Mouse (Mus musculus): ENCODE data around the gene Pirb. TPM values are rescaled to one million over a fixed set of nuclear protein-coding genes. Genes with fewer than 3 reads are reported as not detected.
"Not testable (repeated sequence)": the region's sequence is repeated elsewhere in the genome, so short reads cannot be mapped to it uniquely, and the experiment has no call there.

Pirb gene
- total RNA-seq (2021): under 1 TPM; 0.21 to 0.37 TPM
- long read RNA-seq, experiment 1, partial matches to known transcripts: 0 of 1 reads
- long read RNA-seq, experiment 1, other reads (novel, unspliced or antisense): 0 of 1 reads
- long read RNA-seq, experiment 2, partial matches to known transcripts: 0 of 1 reads
- long read RNA-seq, experiment 2, other reads (novel, unspliced or antisense): 0 of 1 reads

DNA sequence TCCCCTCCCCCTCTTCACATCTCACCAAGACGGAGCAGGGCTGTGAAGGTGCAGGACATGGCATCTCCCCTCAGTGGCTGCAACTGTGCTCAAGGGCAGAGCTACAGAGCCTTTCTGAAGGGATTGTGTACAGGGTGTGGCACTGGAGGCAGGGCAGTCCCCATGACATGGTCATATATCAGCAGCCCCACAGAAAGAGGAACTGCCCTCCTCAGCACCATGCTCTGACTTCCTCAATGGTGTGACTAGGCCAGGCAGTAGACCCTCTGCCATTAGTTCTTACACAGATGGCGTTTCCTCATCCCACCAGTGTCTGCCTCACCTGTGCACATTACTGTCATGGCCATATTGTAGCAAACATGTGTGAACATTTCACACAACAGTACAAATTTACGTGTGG is at the start of gene Pirb:
TSS of gene Pirb (minus strand) at position 124 of the 400 bp plus-strand sequence.
- not testable (repeated sequence) for DNase-seq (ENCODE audit: low spot score in 2 of 2)

DNA sequence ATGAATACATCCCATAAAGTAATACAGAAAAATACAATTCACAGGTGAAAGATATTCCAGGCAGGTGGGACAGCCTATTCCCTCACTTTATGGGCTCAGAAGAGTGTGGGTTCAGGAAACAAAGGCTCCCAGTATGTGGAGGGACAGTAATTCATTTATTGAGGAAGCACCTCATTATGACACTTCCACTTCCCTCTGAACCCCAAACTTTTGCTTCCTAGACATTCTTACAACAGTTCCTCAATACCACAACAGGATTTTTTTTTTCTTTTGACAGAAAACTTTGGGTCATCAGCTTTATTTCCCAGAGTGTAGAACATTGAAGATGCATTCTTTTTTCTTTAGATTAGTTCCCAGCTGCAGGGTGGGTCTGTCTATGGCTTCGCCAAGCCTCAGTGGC is 12.5 kb upstream of the Pirb start:
- not testable (repeated sequence) for DNase-seq (ENCODE audit: low spot score in 2 of 2)

DNA sequence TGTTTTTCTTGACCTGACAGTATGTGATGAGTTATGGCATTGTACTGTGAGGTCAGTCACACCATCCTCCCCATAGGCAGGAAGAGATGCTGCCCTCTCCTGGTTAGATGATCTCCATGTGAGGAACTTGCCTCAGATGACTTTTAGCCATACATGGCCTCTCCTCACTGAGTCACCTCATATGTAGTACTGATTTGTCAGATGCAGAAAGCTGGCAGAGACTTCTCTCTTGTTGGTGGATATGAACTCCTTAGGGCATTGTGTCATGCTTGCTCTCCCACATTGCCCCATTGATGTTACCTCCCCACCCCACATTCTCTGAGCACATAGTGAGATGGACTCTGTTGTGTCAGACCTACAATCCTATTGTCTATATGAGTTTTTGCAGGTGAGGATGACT is 5.3 kb upstream of the Pirb start:
- not testable (repeated sequence) for DNase-seq (ENCODE audit: low spot score in 2 of 2)

DNA sequence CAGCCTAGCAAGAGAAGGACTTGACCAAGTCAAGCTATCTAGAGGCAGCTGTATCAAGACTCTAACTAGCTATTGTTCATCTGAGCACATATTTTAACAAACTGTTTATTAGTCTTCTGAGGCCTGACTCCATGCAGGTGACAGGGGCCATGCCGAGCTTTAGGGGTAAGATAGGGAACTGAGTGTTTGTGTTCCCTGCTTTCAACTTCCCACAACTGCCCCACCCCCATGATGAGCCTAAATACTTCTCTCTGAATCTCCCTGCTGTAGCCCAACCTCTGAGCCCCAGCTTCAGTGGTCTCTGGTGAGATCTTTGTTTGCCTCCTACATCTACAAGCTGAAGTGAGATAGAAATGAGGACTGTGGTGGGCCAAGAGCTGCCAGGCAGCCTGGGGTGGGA is 4.9 kb downstream of the Pirb start:
- no peak for DNase-seq (ENCODE audit: low spot score in 2 of 2)

DNA sequence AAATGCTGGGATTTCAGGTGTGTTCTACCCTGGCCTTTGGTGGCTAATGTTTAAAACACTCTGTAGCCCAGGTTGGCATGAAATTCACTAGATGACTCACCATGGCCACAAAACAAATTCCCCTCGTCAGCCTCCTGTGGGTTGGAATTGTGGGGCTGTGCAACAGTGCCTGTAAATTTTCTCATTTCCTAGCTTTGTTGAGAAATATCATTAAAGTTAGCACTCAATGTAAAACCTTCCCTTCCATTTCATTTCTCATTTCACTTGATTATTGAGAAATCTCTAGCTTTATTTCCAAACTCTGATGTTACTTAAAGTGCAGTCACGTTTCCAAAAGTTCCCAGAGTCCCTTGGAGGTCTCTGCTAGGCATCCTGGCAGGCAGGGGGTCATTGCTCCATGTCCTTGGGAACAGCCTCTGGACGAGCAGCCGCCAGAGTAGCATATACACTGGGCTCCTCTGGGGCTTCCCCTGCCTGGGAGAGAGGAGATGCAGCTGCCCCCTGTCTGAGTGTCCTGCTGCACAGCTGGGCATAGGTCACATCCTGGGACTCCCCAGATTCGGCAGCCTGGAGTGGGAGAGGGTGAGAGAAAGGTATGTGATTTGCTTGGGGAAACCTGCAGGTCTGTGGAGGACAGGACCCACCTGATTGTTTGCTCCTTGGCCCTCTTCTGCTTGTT is 7.8 kb downstream of the Pirb start:
- DNase-seq (ENCODE audit: low spot score in 2 of 2): no peak

DNA sequence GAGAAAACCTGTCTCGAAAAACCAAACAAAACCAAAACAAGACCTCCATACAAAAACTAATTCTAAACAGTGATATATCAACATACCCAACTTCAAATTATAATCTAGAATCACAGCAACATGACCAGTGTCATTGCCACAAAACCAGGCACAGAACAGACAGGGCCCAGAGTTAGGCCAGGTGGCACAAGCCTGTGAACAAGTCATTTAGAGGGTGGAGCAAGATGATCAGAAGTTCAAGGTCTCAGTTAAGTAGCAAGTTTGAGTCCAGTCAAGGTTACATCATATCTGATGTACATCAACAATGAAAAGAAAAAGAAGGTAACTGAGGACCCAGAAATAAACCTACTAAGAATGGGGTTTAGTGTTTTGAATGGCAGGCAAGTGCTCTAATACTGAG is 11.2 kb downstream of the Pirb start:
- no peak for DNase-seq (ENCODE audit: low spot score in 2 of 2)

DNA sequence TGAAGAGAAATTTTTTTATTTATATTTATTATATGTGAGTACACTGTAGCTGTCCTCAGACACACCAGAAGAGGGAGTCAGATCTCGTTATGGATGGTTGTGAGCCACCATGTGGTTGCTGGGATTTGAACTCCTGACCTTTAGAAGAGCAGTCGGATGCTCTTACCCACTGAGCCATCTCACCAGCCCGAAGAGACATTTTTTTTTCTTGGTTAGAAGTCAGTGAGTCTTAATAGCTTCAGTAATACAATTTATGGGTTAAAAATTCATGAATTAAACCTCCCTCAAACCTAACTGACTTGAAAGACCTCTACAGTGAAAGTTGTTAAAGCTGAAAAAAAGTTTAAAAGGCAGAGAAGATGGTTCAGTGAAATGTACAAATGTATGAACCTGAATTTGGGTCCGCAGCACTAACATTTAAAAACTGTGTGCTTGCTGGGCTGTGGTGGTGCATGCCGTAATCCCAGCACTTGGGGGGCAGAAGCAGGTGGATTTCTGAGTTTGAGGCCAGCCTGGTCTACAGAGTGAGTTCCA is 11.7 kb downstream of the Pirb start:
- DNase-seq (ENCODE audit: low spot score in 2 of 2): not testable (repeated sequence)

DNA sequence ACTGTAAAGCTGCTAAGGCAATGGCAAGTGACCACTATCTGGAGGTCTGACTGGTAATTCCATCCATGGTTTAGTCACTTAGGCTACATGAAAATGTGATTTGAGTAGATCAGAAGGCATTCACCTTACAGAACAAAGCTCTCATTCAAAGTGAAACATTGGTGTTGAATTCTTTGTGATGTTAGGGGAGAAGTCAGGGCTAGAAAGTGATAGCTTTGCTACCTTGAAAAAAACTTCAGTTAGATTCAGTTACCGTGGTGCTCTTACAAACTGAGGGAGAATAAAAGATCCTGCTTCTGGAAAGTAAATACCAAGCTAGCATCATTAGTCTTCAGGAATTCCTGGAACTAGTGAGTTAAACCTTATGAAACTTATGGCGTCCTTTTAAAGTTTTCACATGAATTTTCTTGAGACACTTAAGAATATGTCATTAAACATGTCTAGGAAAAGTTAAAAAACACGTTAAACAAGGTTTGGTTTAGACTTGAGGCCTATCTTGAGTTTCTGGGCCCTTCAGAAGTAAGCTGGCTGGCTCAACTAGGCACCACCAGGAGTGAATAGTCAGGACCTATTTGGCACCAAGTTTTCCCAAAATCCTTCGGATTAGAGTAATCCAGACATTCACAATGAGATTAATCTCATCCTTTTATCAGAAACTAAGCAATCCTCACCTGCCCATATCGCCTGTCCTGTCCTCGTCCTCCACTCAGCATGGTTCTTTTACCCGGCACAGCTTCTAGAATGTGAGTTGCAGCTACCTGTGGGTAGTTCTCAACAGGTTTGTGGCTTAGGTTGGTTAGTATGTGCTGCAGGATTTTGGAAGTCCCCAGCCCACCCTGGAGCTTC is 12.4 kb downstream of the Pirb start:
- no peak for DNase-seq (ENCODE audit: low spot score in 2 of 2)

DNA sequence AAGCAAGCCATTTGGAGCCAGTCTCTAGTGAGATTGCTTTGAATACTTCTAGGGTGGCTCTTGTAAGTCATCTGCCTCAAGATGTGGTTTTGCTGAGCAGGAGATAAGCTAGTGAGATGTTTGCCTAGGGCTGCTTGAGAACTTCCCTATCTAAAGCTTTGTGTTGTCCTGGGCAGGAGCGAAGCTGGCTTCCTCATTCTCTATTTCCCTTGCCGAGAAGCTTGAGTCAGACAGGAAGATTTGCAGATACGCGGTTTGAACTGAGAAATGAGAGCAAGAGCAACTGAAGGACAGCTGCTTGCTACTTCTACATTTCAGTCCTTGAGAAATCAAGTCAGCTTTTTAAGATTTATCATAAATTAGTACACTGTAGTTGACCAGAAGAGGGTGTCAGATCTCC is 13.2 kb downstream of the Pirb start:
- DNase-seq (ENCODE audit: low spot score in 2 of 2): no peak

DNA sequence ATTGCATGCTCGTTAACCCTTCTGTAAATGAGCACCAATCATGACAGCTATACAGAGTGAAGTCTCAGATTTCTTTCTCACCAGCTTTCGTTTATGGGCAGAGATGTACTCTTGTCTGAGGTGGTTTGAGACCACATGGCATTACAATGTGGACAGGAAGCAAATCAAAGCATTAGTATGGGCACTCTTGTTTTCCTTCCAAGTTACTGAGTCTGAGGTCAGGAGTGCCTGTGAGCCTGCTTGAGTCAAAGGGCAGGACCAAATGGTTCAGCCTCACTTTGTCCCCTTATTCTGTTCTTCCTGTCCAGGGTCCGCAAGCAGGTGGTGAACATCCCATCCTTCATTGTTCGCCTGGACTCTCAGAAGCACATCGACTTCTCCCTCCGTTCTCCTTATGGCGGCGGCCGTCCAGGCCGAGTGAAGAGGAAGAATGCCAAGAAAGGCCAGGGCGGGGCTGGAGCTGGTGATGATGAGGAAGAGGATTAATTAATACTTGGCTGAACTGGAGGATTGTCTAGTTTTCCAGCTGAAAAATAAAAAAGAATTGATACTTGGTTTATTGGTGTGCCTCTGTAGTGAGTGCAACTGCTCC is 13.8 kb downstream of the Pirb start:
- DNase-seq (ENCODE audit: low spot score in 2 of 2): no peak

DNA sequence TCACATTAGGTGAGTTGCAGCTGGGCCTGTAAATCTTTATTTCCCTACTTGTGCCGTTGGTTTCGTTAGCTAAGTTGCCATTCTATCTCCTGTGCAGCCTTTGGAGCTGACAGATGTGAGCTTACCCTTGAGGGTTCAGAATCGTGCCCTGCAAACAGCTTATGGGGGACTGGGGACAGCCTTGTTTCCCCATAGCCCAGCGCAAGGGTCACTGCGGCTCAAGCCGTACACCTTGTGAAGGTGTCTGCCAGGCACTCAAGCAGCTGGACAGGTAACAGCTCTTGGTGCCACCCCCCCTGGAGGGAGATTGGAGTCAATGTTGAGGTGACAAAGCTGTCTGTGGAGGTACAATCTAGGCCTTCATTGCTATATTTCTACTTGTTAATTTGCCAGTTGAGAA is 14.3 kb downstream of the Pirb start:
- no peak for DNase-seq (ENCODE audit: low spot score in 2 of 2)

DNA sequence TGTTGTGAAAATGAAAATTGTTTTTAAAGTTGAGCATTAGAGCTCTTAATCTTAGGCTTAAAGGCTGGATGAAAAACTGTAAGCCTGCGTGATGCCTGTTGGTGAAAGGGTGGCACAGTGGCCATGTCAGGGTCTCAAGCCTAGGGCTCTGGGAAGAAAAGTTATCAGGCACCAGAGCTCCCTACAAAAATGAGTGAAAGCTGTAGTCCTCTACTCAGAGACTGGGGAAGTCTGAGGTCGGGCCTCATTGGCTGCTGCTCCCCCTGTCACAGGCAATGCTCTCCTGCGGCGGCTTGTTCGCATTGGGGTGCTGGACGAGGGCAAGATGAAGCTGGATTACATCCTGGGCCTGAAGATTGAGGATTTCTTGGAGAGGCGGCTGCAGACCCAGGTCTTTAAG is 14.7 kb downstream of the Pirb start:
- not testable (repeated sequence) for DNase-seq (ENCODE audit: low spot score in 2 of 2)

DNA sequence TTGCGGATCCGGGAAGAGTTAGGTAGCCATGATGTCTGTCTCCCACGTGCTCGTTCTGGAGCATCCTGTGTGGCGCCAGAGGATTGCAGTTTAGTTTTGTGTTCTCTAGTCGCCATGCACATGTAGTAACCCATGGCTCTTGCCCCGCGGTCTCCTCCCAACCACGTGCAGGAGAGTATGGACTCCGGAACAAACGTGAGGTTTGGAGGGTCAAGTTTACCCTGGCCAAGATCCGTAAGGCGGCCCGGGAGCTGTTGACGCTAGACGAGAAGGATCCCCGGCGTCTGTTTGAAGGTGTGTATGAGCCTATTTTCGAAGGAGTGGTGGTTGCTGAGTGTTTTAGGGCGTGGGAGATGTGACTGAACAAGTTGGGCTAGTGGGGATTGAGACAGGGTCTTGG is 15.7 kb downstream of the Pirb start:
- no peak for DNase-seq (ENCODE audit: low spot score in 2 of 2)

DNA sequence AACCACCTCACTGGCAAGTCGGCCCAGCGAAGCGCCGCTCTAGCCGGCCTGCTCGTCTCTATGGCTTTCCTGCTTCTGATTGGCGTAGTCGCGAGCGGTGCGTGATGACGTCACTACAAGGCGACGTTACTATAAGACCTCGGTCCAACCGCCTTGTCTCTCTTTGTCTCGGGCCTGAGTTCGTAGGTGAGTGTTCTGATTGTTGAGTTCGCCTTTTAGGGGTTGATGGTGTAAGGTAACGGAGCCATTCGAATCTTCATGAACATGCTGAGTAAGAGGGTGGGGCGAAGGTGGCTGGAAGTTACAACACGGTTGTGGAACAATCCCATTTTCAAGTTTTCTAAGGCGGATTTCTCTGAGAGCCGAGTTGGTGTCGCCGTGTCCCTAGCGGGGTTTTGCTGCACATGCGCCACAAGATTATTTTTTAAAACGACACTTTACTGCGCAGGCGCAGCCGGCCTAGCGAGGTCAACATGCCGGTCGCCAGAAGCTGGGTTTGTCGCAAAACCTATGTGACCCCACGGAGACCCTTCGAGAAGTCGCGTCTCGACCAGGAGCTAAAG is 16.2 kb downstream of the Pirb start, which contains the start of gene Rps9:
TSS of gene Rps9 (plus strand) at position 115 of the 563 bp plus-strand sequence.
- peak; percentile 97 for DNase-seq (ENCODE audit: low spot score in 2 of 2)

DNA sequence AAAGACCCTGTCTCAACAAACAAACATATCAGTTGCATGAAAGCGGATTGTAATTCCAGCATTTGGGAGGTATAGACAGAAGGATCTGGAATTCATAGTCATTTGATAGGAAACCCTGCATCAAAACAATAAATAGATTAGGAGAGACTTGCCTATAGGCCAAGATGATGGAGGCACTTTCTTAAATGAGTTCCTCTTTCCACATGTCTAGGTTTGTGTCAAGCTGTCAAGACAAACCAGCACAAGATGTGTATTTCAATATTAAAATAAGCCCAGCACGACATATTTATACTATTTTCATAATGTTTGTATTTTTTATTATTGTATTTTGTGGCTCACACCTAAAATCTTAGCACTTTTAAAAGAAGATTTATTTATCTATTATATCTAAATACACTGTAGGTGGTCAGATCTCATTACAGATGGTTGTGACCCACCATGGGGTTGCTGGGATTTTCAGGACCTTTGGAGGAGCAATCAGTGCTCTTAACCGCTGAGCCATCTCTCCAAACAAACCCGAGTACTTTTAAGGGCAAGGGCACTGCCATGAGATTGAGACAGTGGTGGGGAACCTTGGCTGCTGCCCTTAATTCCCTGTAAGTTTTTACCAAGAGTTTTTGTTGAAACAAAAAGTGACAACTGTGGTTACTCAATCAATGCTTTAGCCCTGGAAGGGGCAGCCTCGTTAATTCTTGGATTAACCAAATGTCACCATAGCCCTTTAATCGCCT is 16.9 kb downstream of the Pirb start:
- no peak for DNase-seq (ENCODE audit: low spot score in 2 of 2)

DNA sequence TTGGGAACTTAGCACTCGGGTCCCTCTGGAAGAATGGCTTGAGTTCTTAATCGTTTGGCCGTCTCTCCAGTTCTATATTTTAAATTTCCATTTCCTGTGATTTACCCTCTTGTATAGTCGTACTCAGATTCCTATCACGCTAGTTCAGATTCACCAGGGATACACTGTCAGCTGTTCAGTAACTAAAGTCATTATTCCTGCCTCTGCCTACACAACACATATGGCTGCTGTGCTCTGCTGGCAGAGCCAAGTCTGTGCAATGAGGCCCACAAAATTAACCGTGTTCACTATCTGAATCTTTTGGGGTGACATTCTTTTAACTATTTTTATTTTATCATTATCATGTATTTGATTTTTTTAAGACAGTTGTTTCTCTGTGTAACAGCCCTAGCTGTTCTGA is 21.7 kb downstream of the Pirb start:
- no peak for DNase-seq (ENCODE audit: low spot score in 2 of 2)

DNA sequence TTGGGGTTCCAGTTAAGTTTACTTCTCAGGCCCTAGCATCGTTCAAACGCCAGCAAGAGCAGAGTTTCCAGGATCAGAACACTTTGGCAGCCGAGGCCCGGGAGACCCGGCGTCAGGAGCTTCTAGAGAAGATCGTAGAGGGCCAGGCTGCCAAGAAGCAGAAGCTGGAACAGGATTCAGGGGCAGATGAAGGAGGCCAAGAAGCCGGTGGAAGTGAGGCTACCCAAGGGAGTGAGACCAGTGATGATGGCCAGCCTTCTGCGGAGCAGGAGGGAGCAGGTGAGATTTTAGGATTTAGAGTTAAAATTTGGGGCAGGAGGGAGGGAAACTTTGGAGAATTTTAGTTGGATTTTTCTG is 25.3 kb downstream of the Pirb start:
- not testable (repeated sequence) for DNase-seq (ENCODE audit: low spot score in 2 of 2)

DNA sequence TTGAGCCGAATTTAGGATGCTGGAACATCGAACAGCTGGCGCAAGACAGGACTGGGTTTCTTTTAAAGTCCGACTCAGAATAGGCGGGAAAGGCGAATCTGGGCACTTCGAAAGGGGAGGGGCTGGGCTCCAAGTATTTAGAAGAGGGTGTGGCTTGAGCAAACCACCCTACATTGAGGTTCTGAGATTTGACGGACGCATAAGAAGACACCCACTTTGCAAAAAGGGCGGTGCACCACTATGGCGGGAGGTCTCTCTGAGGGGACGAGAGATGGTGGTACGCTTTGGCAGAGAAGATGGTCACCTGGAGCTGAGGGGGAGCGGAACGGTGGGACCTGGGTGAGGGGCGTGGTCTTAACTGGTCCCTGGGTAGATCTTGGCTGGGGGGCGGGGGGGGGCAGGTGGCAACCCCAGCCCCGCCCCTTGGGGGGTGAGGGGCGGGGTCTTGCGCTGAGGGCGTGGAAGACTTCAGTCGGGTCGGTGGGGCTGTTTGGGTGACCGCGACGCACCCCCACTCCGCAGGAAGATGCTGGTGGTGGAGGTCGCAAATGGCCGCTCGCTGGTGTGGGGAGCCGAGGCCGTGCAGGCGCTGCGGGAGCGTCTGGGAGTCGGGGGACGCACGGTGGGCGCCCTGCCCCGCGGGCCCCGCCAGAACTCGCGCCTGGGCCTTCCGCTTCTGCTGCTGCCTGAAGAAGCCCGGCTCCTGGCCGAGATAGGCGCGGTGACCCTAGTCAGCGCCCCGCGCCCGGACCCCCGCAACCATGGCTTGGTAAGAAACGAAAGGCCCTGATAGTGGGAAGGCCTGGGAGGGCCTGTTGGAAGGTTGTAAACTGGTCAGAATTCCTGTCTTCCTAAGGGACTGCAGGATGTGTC is 25.9 kb downstream of the Pirb start:
- peak in 1 of 2 experiments; percentile 44 for DNase-seq (ENCODE audit: low spot score in 2 of 2)

DNA sequence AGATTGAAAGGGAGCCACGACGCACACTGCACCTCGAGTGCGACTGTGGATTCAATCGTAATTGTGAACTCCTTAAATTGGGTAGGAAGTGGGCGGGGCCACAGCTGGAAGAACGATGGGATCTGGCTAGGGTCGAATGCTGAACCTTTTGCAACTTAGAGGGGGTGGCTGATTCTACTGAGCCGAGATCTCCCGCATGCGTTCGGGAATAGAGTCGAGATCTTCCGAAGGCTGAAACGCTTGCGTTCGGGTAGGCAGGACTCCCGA is 26.4 kb downstream of the Pirb start:
- DNase-seq (ENCODE audit: low spot score in 2 of 2): no peak
